Mouse (Mus musculus) embryo, embryonic 11 days (tissue): ENCODE data around the gene Pik3ap1.
A peak's percentile ranks its signal among the peaks of the same experiment; 100 is the strongest.

Source experiments
- DNase-seq: peaks from one replicate; pipeline ENCODE4 v3.0.0-alpha.2; 2015

Pik3ap1 gene

GRCm38 (mm10) chr19:41270151-41270727 is 114.7 kb downstream of the Pik3ap1 start:
- DNase-seq = peak; percentile 28

GRCm38 (mm10) chr19:41266251-41266901 is 118.5 kb downstream of the Pik3ap1 start:
- DNase-seq = no peak

DNA sequence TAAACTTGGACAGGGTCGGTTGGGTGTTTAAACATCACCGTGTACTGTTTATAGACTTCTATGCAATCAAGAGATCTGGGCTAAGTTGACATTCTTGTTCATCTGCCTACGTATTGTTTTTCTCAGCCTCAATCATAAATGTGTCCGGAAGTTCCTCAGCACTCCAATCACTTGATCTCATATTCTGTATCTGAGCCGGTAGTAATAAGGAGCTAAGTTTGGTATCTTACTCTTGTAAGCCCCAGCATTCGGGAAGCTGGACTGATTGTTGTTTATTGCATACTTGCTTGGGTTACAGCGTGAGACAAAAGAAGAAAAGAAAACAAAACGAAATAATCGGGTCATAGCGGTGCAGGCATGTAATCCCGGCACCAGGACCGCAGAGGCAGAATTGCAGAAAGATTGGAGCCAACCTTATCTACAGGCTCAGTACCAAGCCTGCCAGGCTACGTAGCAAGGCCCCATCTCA is 120.5 kb downstream of the Pik3ap1 start:
- peak; percentile 9 for DNase-seq

GRCm38 (mm10) chr19:41263630-41264295 is 121.1 kb downstream of the Pik3ap1 start, which contains the start of gene Tm9sf3:
TSS of gene Tm9sf3 (minus strand) at chr19:41263997.
- peak; percentile 93 for DNase-seq

GRCm38 (mm10) chr19:41262712-41263629 is 121.9 kb downstream of the Pik3ap1 start:
- peak; percentile 80 for DNase-seq

- DNase-seq = no peak
Measured at GRCm38 (mm10) chr19:41260736-41261135, 124.2 kb downstream of the Pik3ap1 start.

DNA sequence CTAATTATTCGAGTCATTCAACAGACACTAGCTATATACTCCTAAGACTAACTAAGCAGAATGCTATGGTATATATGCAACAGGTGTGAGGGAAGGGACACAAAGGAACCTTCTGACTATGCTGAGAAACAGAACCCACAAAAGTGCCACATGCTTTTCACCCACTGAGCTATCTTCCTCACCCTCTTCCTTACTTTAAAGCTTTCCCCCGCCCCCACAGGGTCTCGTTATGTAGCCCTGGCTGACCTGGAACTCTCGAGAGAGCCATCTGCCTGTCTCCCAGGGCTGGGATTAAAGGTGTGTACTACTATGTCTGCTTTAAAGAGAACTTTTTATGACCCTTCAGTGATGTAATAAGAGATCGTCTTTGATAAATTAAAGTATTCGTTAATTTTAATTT is 125.6 kb downstream of the Pik3ap1 start:
- DNase-seq = no peak

DNA sequence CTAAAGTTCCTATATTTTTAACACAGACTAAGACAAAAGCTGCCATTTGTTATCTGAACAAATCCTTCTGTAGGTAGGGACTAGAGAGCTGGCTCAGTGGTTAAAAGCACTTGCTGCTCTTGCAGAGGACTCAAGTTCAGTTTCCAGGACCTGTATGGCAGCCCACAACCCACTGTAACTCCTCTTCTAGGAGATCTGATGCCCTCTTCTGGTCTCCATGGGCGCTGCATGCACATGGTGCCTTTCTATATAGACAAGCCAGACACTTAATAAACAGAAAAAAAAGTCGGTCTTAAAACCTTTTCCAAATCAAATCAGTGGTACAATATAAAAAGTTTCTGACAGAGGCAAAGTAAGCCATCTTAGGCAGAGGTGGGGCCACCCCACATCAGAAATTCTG is 126.2 kb downstream of the Pik3ap1 start:
- DNase-seq = peak; percentile 63

GRCm38 (mm10) chr19:41254584-41254983 is 130.3 kb downstream of the Pik3ap1 start:
- no peak for DNase-seq

DNA sequence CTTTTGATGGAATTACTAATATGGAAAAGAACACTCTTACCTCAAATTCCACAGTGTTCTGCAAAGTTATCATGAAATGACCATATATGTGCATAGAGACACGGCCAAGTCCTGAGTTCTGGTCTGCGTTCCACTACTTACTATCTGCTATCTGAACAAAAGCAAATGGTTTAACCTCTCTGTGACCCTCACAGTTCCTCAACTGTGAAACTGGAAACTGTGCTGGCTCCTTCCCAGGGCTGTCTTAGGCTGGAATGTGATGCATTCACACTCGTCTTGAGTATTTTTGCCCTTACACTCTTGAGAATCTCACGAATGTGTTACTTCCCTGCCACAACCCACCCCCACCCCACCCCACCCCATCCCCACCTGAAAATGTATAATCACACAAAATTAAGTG is 135.9 kb downstream of the Pik3ap1 start:
- no peak for DNase-seq

DNA sequence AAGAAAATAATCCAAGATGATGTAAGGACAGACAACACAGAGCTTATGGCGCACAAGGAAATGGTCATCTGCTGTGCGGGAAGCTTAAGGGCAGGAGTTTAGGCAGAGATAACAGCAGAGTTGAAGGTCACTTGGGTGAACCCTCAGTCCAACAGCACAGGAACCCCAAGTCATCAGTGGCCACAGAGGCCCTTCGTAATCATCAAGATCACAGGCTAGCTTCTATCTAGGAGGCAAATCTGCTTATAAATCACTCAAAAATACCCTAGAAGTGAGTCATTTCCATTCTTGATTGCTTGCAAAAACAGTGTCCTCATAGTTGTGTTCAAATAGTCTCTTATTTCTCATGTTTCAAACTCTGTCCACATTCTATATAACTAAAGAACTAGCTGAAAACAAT is 136.6 kb downstream of the Pik3ap1 start:
- no peak for DNase-seq

- no peak for DNase-seq
Measured at GRCm38 (mm10) chr19:41246271-41246670, 138.6 kb downstream of the Pik3ap1 start.

DNA sequence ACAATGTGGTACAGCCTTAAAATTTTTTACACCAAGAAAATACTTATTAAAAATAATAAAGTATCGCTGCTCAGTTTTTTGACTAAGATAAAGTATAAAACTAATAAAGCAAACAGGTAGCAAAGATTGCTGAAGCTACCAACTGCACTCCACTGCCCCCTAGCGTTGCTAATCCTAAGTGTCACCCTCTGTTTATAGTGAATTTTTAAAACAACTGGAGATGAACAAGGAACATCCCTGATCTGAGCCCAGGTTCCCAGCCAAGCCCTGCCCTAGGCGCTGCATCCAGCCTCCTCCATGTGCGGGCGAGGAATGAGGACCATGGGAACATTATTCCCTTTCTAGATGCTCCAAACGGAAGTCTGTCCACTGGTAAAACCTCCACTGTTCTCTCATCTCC is 140.3 kb downstream of the Pik3ap1 start:
- DNase-seq = peak; percentile 71

DNA sequence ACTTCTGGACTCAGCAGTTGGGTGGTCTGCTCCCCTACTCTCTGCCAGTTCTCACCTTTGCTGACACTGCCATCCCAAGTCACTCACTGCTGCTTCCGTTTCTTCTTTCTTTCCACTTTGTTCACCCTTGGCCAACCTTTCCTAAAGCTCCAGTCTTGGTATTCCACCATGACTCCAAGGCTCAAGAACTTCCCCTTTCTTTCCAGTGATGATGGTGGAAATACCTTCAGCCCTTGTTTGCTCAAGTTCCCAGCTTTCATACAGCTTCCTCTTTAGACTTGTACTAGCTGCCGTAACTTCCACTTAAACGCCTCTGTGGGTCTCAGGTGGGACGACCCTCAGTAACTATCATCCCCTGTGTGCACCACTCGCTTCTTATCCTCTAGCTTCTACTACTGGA is 142.9 kb downstream of the Pik3ap1 start:
- DNase-seq = no peak

DNA sequence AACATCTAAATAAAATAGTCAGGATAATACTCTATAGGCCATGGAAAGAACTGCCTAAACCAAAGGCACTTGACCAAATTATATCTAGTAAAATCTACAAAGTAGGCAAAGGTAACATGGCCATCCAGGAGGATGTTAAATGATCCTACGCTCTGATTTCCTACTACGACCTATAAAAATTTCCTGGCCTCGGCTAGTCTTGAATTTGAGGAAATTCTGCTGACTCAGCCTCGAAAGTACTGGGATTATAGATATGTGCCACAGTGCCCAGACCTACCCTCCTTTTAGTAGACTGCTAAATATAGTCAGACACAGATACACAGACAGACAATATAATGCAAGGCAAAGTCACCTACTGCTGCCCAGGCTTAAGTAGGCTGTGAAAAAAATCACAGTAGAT is 151.2 kb downstream of the Pik3ap1 start:
- no peak for DNase-seq
